Mouse (Mus musculus) stomach, postnatal 0 days (tissue): ENCODE measurements at regions not wholly inside any gene's neighbourhood (a gene's known extent, or its start where the extent isn't known, plus 50 kb on each side); places are given as distances from the start of the nearest gene placed in this dataset.

Experiments used
- CTCF ChIP-seq: IDR thresholded peaks from 2 replicates; pipeline ENCODE4 v1.5.1; 2016; ENCODE audit warnings: antibody characterized with exemption, low read depth, mild to moderate bottlenecking, moderate library complexity
- EP300 ChIP-seq: optimal IDR thresholded peaks from 2 replicates; pipeline ENCODE3; 2016; ENCODE audit warnings: antibody characterized with exemption

DNA sequence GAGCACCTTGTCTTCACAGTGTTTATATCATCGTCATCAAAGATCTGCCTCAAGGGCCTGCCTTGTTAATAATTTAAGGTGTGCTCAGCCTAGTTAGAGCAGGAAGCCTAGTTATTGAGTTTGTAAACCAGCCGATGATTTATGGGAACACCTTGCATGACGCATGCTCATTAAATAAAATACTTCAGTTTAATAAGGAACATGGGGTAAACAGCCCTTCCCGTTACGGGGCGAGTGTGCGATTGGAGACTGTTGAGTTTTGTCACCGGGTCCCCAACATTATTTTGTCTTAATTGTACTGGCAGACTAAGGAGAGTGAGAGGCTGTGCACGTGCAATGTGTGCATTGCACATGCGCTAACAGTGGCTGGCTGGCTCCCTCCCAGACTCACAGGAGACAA lies 92.0 kb downstream of the Tfap2a start:
- TF ChIP-seq CTCF: no peak
- TF ChIP-seq EP300: no peak
